Mouse (Mus musculus) lung, postnatal 0 days (tissue): Measurements from ENCODE around the gene Selenop. TPM values are rescaled to one million over a fixed set of nuclear protein-coding genes. Genes with fewer than 3 reads are reported as not detected.

ENCODE experiments used
- ATAC-seq: fragments of 200-750 bp; cut with Nextera tagmentation; 2 replicates; pipeline ENCODE4 v1.8.0; 2017; ENCODE audit warnings: moderate library complexity
- DNase-seq: peaks from one replicate; pipeline ENCODE4 v3.0.0-alpha.2; 2016; ENCODE audit warnings: low spot score
- H3K27ac ChIP-seq: fragments of 300-500 bp; sonication (generic); 2 replicates; pipeline ENCODE4 v1.5.1; 2014; ENCODE audit warnings: antibody characterized with exemption, mild to moderate bottlenecking, low read length, mixed read lengths
- H3K27me3 ChIP-seq: fragments of 300-500 bp; sonication (generic); replicated peaks from 2 replicates; pipeline ENCODE4 v1.6.1; 2014; ENCODE audit warnings: low read length, mixed read lengths; ENCODE audit not compliant: insufficient read depth
- H3K36me3 ChIP-seq: fragments of 300-500 bp; sonication (generic); 2 replicates; pipeline ENCODE4 v1.6.1; 2014; ENCODE audit warnings: low read length, mixed read lengths; ENCODE audit not compliant: insufficient read depth
- H3K4me1 ChIP-seq: fragments of 300-500 bp; sonication (generic); 2 replicates; pipeline ENCODE4 v1.6.1; 2014; ENCODE audit warnings: antibody characterized with exemption, low read depth, low read length, mixed read lengths; ENCODE audit not compliant: insufficient read depth
- H3K4me2 ChIP-seq: fragments of 300-500 bp; sonication (generic); replicated peaks from 2 replicates; pipeline ENCODE4 v1.6.1; 2014; ENCODE audit warnings: low read depth, mild to moderate bottlenecking, low read length, moderate library complexity, mixed read lengths
- H3K4me3 ChIP-seq: fragments of 300-500 bp; sonication (generic); 2 replicates; pipeline ENCODE4 v1.5.1; 2014; ENCODE audit warnings: low read depth, low read length
- H3K9ac ChIP-seq: fragments of 300-500 bp; sonication (generic); replicated peaks from 2 replicates; pipeline ENCODE4 v1.6.1; 2014; ENCODE audit warnings: low read depth, mild to moderate bottlenecking
- H3K9me3 ChIP-seq: fragments of 300-500 bp; sonication (generic); 2 replicates; pipeline ENCODE4 v1.6.1; 2016; ENCODE audit warnings: low read length, mixed read lengths
- CTCF ChIP-seq: IDR thresholded peaks from 2 replicates; pipeline ENCODE4 v1.5.1; 2016; ENCODE audit warnings: antibody characterized with exemption, mild to moderate bottlenecking
- EP300 ChIP-seq: IDR thresholded peaks from 2 replicates; pipeline ENCODE4 v1.6.1; 2016; ENCODE audit warnings: antibody characterized with exemption, mild to moderate bottlenecking, control low read depth
- WGBS: fragments of 180-500 bp; shearing (Covaris S2); extraction: QIAGEN DNeasy Blood & Tissue Kit; methylation state at CpG from one replicate; pipeline ENCODE4 v1.1.7; 2014; 5-methylcytosine and 5-hydroxymethylcytosine counted together
- polyA plus RNA-seq: library from polyadenylated mRNA; unstranded; fragments of >200 nt; fragmentation: Nextera tagmentation; extraction: Ambion mirVana; gene quantifications from 2 replicates; pipeline ENCODE4 v1.2.1, GENCODE M21; 2015

Gene Selenop
- polyA plus RNA-seq, 1 experiment from 2014 or later, result 404 TPM

GRCm38 (mm10) chr15:3264828-3265227 is 3.5 kb upstream of the Selenop start:
- WGBS, result 72% methylated on average over 1 of the region's 1 CpGs
- no peak overlapping the region for H3K27ac ChIP-seq
- ATAC-seq, result no peak

DNA sequence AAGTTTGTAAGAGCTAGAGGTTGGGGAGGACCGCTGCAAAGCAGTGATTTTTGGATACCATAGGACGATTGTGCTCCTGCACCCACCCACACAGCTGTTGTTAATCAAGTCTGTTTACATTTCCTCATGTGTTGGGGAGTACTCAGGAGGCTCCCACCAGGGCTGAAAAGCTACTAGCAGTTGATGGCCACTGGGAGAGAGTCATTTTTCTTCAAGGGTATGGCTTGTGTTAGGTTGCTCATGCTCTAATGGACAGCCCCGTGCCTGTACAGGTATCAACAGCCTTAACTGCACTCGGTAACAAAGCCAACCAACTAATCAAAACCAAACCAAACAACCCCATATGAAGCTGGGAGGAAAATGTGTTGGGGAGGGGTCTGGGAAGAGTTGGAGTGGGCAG is 1.1 kb downstream of the Selenop start:
- WGBS, result 60% methylated on average over 4 of the region's 4 CpGs

More at GRCm38 (mm10) chr15:3264828-3265227, 3.5 kb upstream of the Selenop start:
- no peak for DNase-seq
- H3K4me2 ChIP-seq, result no peak overlapping the region
- H3K27me3 ChIP-seq, result no peaks in the 10 kb centered on the region
- H3K9me3 ChIP-seq, result no peaks in the 10 kb centered on the region
- H3K9ac ChIP-seq, result no peak overlapping the region
- no peak for TF ChIP-seq CTCF
- TF ChIP-seq EP300, result no peak
- no peak overlapping the region for H3K4me3 ChIP-seq
- no peaks in the 10 kb centered on the region for H3K36me3 ChIP-seq
- H3K4me1 ChIP-seq, result peaks cover 6% of the 10 kb centered on the region; the same call in 1 of the 2 replicates

GRCm38 (mm10) chr15:3269996-3270645 is 1.8 kb downstream of the Selenop start:
- ATAC-seq, result peak; percentile 37
- no peak for TF ChIP-seq EP300
- no peak for TF ChIP-seq CTCF
- no peaks in the 10 kb centered on the region for H3K36me3 ChIP-seq
- H3K9me3 ChIP-seq, result no peaks in the 10 kb centered on the region
- 22% methylated on average over 6 of the region's 6 CpGs for WGBS
- H3K9ac ChIP-seq, result 0 out of 2 replicates have a peak overlapping the region, but pooled peaks have one; percentile 51
- H3K27me3 ChIP-seq, result no peaks in the 10 kb centered on the region
- H3K4me2 ChIP-seq, result peak overlapping the region; percentile 56
- H3K27ac ChIP-seq, result peak overlapping the region; percentile 94
- peaks cover 13% of the 10 kb centered on the region; the same call in 1 of the 2 replicates for H3K4me1 ChIP-seq
- DNase-seq, result peak; percentile 33
- H3K4me3 ChIP-seq, result peak overlapping the region; percentile 47

More for the DNA sequence above, 1.1 kb downstream of the Selenop start:
- peaks cover 13% of the 10 kb centered on the region; the same call in 1 of the 2 replicates for H3K4me1 ChIP-seq
- no peak for TF ChIP-seq CTCF
- TF ChIP-seq EP300, result no peak
- ATAC-seq, result no peak
- H3K9ac ChIP-seq, result no peak overlapping the region
- H3K27ac ChIP-seq, result peak overlapping the region; percentile 94
- H3K36me3 ChIP-seq, result no peaks in the 10 kb centered on the region
- no peak for DNase-seq
- no peak overlapping the region for H3K4me3 ChIP-seq
- H3K9me3 ChIP-seq, result no peaks in the 10 kb centered on the region
- H3K4me2 ChIP-seq, result no peak overlapping the region
- H3K27me3 ChIP-seq, result no peaks in the 10 kb centered on the region

GRCm38 (mm10) chr15:3270646-3271077 is 2.3 kb downstream of the Selenop start:
- Histone ChIP-seq H3K9me3 (no peaks in the 10 kb centered on the region), H3K4me2 (peak overlapping the region; percentile 56), H3K4me1 (peaks cover 13% of the 10 kb centered on the region; the same call in 1 of the 2 replicates), H3K27ac (peak overlapping the region; percentile 94), H3K4me3 (peak overlapping the region; percentile 47), H3K27me3 (no peaks in the 10 kb centered on the region), H3K9ac (peak overlapping the region; percentile 51), H3K36me3 (peaks cover 3% of the 10 kb centered on the region; the same call in 1 of the 2 replicates)
- ATAC-seq (peak; percentile 96), DNase-seq (peak; percentile 96)
- 1% methylated on average over 12 of the region's 12 CpGs for WGBS
- TF ChIP-seq EP300 (peak; percentile 87), CTCF (no peak)

- DNase-seq (peak; percentile 43), ATAC-seq (peak; percentile 53)
- H3K4me1 ChIP-seq, result peaks cover 13% of the 10 kb centered on the region; the same call in 1 of the 2 replicates
- H3K36me3 ChIP-seq, result peaks cover 8% of the 10 kb centered on the region; the same call in 1 of the 2 replicates
- H3K27me3 ChIP-seq, result no peaks in the 10 kb centered on the region
- H3K9me3 ChIP-seq, result no peaks in the 10 kb centered on the region
- TF ChIP-seq CTCF, result no peak
- no peak for TF ChIP-seq EP300
- H3K4me3 ChIP-seq, result peak overlapping the region; percentile 47
- 19% methylated on average over 6 of the region's 6 CpGs for WGBS
- peak overlapping the region; percentile 56 for H3K4me2 ChIP-seq
- H3K9ac ChIP-seq, result peak overlapping the region; percentile 51
- H3K27ac ChIP-seq, result peak overlapping the region; percentile 94
Measured at GRCm38 (mm10) chr15:3271216-3271615, 2.9 kb downstream of the Selenop start.

GRCm38 (mm10) chr15:3273191-3273590 is 4.8 kb downstream of the Selenop start:
- Histone ChIP-seq H3K27ac (no peak overlapping the region), H3K4me2 (peak overlapping the region; percentile 56), H3K4me1 (peaks cover 13% of the 10 kb centered on the region; the same call in 1 of the 2 replicates), H3K9me3 (no peaks in the 10 kb centered on the region), H3K4me3 (peak overlapping the region; percentile 47; the same call in 1 of the 2 replicates), H3K9ac (no peak overlapping the region; the same call in 1 of the 2 replicates), H3K27me3 (no peaks in the 10 kb centered on the region), H3K36me3 (peaks cover 12% of the 10 kb centered on the region; the same call in 1 of the 2 replicates)
- TF ChIP-seq EP300 (no peak), CTCF (no peak)
- 80% methylated on average over 1 of the region's 1 CpGs for WGBS
- DNase-seq (no peak), ATAC-seq (no peak)
